Mouse (Mus musculus): ENCODE data around the gene Rnf185.

Rnf185 gene

GRCm38 (mm10) chr11:3451701-3452163 is 431 bp downstream of the Rnf185 start:
- in situ Hi-C loops (cut with MboI; ENCODE audit: low sequenced_read_pairs) = no loop called here

- in situ Hi-C loops (cut with MboI; ENCODE audit: low sequenced_read_pairs) = no loop called here
Observed at GRCm38 (mm10) chr11:3444875-3445274, 7.3 kb downstream of the Rnf185 start.

GRCm38 (mm10) chr11:3443091-3443490 is 9.1 kb downstream of the Rnf185 start:
- in situ Hi-C loops (cut with MboI; ENCODE audit: low sequenced_read_pairs) = no loop called here

- in situ Hi-C loops (cut with MboI; ENCODE audit: low sequenced_read_pairs) = no loop called here
Observed at GRCm38 (mm10) chr11:3442677-3443076, 9.5 kb downstream of the Rnf185 start.

GRCm38 (mm10) chr11:3441696-3442443 is 10.3 kb downstream of the Rnf185 start:
- in situ Hi-C loops (cut with MboI; ENCODE audit: low sequenced_read_pairs) = no loop called here

GRCm38 (mm10) chr11:3437621-3438020 is 14.5 kb downstream of the Rnf185 start:
- in situ Hi-C loops (cut with MboI; ENCODE audit: low sequenced_read_pairs) = no loop called here

GRCm38 (mm10) chr11:3433809-3434208 is 18.4 kb downstream of the Rnf185 start:
- in situ Hi-C loops (cut with MboI; ENCODE audit: low sequenced_read_pairs) = no loop called here

- in situ Hi-C loops (cut with MboI; ENCODE audit: low sequenced_read_pairs) = no loop called here
Observed at GRCm38 (mm10) chr11:3431976-3432603, 20.1 kb downstream of the Rnf185 start.

- in situ Hi-C loops (cut with MboI; ENCODE audit: low sequenced_read_pairs) = no loop called here
Observed at GRCm38 (mm10) chr11:3431515-3431914, 20.6 kb downstream of the Rnf185 start.

- in situ Hi-C loops (cut with MboI; ENCODE audit: low sequenced_read_pairs) = no loop called here
Observed at GRCm38 (mm10) chr11:3428632-3429031, 23.5 kb downstream of the Rnf185 start.

- in situ Hi-C loops (cut with MboI; ENCODE audit: low sequenced_read_pairs) = no loop called here
Observed at GRCm38 (mm10) chr11:3427697-3428230, 24.4 kb downstream of the Rnf185 start.

- in situ Hi-C loops (cut with MboI; ENCODE audit: low sequenced_read_pairs) = no loop called here
Observed at GRCm38 (mm10) chr11:3422242-3422641, 29.9 kb downstream of the Rnf185 start.

- in situ Hi-C loops (cut with MboI; ENCODE audit: low sequenced_read_pairs) = no loop called here
Observed at GRCm38 (mm10) chr11:3418741-3419140, 33.4 kb downstream of the Rnf185 start.

GRCm38 (mm10) chr11:3417795-3418194 is 34.4 kb downstream of the Rnf185 start:
- in situ Hi-C loops (cut with MboI; ENCODE audit: low sequenced_read_pairs) = no loop called here

GRCm38 (mm10) chr11:3416399-3416798 is 35.8 kb downstream of the Rnf185 start:
- in situ Hi-C loops (cut with MboI; ENCODE audit: low sequenced_read_pairs) = no loop called here

- in situ Hi-C loops (cut with MboI; ENCODE audit: low sequenced_read_pairs) = no loop called here
Observed at GRCm38 (mm10) chr11:3412111-3412510, 40.1 kb downstream of the Rnf185 start.

- in situ Hi-C loops (cut with MboI; ENCODE audit: low sequenced_read_pairs) = no loop called here
Observed at GRCm38 (mm10) chr11:3408997-3409732, 43.0 kb downstream of the Rnf185 start, which contains the start of gene Limk2. Gene Limk2, minus strand, starts transcription at chr11:3409189.

GRCm38 (mm10) chr11:3408131-3408996 is 43.8 kb downstream of the Rnf185 start:
- in situ Hi-C loops (cut with MboI; ENCODE audit: low sequenced_read_pairs) = no loop called here

- in situ Hi-C loops (cut with MboI; ENCODE audit: low sequenced_read_pairs) = no loop called here
Observed at GRCm38 (mm10) chr11:3404287-3405047, 47.7 kb downstream of the Rnf185 start.

GRCm38 (mm10) chr11:3403024-3403423 is 49.1 kb downstream of the Rnf185 start:
- in situ Hi-C loops (cut with MboI; ENCODE audit: low sequenced_read_pairs) = no loop called here

All from CH12F3 (cell line).